Mouse (Mus musculus): ENCODE data around the gene Gm4869. TPM values are rescaled to one million over a fixed set of nuclear protein-coding genes. Genes with fewer than 3 reads are reported as not detected.

Gm4869 gene
- polyA plus RNA-seq, 1 experiment = not detected

DNA sequence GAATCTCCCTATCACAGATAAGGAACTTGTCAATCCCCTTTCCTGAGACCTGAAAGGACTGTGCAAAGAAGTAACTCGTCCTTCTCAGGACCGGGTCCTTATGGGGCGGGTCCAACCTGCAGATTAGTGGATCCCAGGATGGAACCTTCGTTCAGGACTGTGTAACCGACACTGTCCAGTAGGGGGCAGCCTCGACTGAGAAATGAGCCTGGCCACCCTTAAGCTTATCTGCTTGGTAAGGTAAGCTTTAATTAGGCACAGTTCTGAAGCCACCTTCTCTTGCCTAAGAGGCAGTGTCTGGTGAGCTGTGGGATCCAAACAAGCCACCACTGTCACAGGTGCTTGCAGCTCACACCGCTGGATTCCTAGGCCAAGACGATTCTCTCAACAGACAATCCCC, 94.7 kb downstream of the Gm4869 start:
- H3K4me3 ChIP-seq (replicated peaks) = no peak overlapping the region
- H3K9me3 ChIP-seq (ENCODE audit: control insufficient read depth, low read length) = no peaks in the 10 kb centered on the region
- peaks cover 25% of the 10 kb centered on the region for H3K4me1 ChIP-seq (ENCODE audit: control insufficient read depth)
- H3K27me3 ChIP-seq (ENCODE audit: control insufficient read depth) = peaks cover 2% of the 10 kb centered on the region; the same call in 1 of the 2 replicates
- no peaks in the 10 kb centered on the region for H3K36me3 ChIP-seq (ENCODE audit: control insufficient read depth)
- TF ChIP-seq TAL1 (IDR thresholded peaks at IDR 0.05; ENCODE audit: low read length) = no peak
- no peak for TF ChIP-seq GATA1 (IDR thresholded peaks at IDR 0.05; ENCODE audit: low read length)

GRCm38 (mm10) chr5:140542811-140543575, 97.5 kb downstream of the Gm4869 start:
- Histone ChIP-seq H3K9me3 (ENCODE audit: control insufficient read depth, low read length) (no peaks in the 10 kb centered on the region), H3K4me3 (replicated peaks) (no peak overlapping the region), H3K27me3 (ENCODE audit: control insufficient read depth) (peaks cover 2% of the 10 kb centered on the region; the same call in 1 of the 2 replicates), H3K4me1 (ENCODE audit: control insufficient read depth) (peaks cover 14% of the 10 kb centered on the region), H3K36me3 (ENCODE audit: control insufficient read depth) (no peaks in the 10 kb centered on the region)
- TF ChIP-seq GATA1 (IDR thresholded peaks at IDR 0.05; ENCODE audit: low read length) (no peak), TAL1 (IDR thresholded peaks at IDR 0.05; ENCODE audit: low read length) (no peak)

Other genes with a start within 250 kb of the Gm4869 start
- gene Mad1l1, start 124.1 kb upstream of the Gm4869 start, polyA plus RNA-seq (2012) = 2.4 and 2.9 TPM in 2 replicates
- gene Nudt1, start 124.0 kb upstream of the Gm4869 start, polyA plus RNA-seq (2012) = 1.2 and 1.3 TPM in 2 replicates
- gene Mrm2, start 113.7 kb upstream of the Gm4869 start, polyA plus RNA-seq (2012) = 0.71 and 0.72 TPM in 2 replicates
- 0.90 and 1.0 TPM in 2 replicates for gene Snx8, start 56.4 kb upstream of the Gm4869 start, polyA plus RNA-seq (2012)
- 7.2 and 9.3 TPM in 2 replicates for gene Eif3b, start 26.3 kb upstream of the Gm4869 start, polyA plus RNA-seq (2012)
- gene Chst12, start 59.9 kb downstream of the Gm4869 start, polyA plus RNA-seq (2012) = 0.32 and 0.50 TPM in 2 replicates
- gene Grifin, start 119.4 kb downstream of the Gm4869 start, polyA plus RNA-seq (2012) = 5.4 and 6.1 TPM in 2 replicates
- gene Lfng, start 161.7 kb downstream of the Gm4869 start, polyA plus RNA-seq (2012) = 2.6 and 3.7 TPM in 2 replicates
- gene Ttyh3, start 203.4 kb downstream of the Gm4869 start, polyA plus RNA-seq (2012) = 8.6 and 8.9 TPM in 2 replicates